Mouse (Mus musculus): ENCODE data around the gene Kcnk12.

The Kcnk12 gene

DNA sequence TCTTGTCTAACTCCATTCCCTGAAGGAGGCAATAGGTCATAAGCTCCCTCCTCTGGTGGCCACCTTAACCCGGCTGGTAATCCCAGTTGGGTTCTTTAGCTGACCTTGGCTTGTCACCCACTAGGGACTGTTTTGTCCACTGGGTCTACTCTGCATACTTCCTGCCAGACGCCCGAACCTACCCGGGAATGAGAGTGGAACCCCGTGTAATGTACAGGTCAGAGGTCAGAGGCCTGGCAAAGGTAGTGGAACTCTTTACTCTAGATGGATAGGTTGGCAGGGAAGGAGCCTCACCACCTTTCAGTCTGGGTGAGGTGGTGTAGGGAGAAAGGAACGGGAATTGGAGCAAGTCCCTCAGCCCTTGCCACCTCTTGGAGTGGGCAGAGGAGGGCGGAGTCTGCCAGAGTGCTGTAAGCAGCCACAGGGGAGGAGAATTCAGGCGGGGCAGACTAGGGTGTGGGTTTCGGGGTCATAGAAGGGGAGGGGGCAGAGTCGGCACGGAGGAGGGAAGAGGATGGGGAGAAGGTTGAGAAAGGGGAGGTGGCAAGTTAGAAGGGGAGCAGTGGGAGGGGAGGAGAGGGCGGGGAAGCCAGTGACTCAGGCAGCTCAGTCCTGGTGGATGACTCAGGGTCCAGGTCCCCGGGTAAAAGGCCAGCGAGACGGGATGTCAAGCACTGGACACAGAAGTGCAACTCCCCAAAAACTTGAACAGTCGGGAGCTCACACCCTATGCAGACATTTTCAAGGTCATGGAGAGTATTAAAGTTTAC, 98.6 kb downstream of the Kcnk12 start:
- no peak for DNase-seq (ENCODE audit: low read depth)

DNA sequence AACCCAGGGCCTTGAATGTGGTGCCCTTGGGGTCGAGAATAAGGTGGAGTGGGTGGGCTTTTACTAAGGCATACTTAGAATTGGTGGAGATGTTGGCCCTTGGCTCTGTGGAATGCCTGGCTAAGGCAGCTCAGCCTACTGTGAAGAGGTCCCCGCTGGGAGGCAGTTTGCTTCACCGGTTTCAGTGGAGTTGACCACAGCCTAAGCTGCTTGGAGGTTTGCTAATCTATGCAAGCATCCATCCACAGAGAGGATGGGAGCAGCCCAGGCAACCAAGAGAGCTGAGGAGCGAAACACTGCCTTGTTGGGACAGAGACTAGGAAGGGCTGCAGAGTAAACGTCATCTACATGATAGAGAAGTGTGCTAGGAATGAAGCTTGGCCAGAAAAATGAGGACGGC, 101.0 kb downstream of the Kcnk12 start:
- no peak for DNase-seq (ENCODE audit: low read depth)

DNA sequence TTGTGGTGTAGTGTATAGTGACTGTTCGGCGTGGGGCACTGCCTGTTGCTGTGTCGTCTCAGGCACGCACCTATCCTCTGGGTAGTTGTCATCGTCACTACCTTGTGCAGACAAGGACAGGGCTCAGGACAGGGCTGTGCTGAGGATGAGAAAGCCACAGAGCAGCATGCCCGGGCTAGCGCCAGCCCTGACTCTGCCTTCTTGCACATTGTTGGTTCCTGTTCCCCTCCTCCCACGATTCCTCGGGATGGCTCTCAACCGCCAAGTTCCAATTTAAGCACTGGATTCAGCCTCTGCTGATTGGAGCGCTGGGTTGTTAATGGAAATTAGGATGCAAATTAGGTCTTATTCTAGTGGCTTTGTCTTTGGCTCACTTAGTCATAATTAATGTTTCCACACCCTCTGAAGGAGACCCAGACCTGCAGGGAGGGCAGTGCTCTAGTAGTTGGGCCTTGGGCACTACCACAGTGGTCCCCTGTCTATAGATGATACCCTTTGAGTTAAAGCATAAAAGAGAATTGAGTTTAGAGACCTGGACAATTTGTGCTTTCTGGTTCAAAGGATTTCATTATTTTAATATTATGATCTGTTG, 101.8 kb downstream of the Kcnk12 start:
- no peak for DNase-seq (ENCODE audit: low read depth)
